Mouse (Mus musculus): ENCODE results near the gene Pth2. TPM values are rescaled to one million over a fixed set of nuclear protein-coding genes. Genes with fewer than 3 reads are reported as not detected.

The Pth2 gene
- polyA plus RNA-seq, 1 experiment: not detected

DNA sequence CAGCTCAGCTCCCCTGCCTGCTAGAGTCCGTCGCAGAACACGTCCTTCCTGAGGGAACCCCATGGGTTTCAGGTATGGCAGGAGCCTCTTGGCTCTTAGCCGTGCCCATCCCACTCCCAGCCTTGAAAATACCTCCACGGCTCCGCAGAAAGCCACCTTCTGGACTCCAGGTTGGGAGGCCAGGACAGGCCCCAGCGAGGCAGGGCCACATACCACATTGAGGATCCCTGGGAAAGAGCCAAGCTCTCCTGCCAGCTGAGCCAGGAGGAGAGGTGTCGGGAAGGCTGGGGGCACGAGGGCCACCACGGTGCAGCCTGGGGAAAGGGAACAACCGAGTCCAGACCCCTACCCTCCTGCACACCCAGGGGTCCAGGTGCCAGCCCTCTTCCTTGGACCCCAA is 33.5 kb upstream of the Pth2 start:
- Histone ChIP-seq H3K27me3 (ENCODE audit: control insufficient read depth, insufficient read depth, insufficient read length) (no peaks in the 10 kb centered on the region), H3K4me2 (ENCODE audit: low read depth) (no peak overlapping the region), H3K36me3 (ENCODE audit: control insufficient read depth, insufficient read depth) (peaks cover 4% of the 10 kb centered on the region), H3K4me3 (no peak overlapping the region), H3ac (ENCODE audit: control insufficient read depth, insufficient read length) (no peak overlapping the region), H3K79me2 (ENCODE audit: control insufficient read depth, insufficient read depth) (no peaks in the 10 kb centered on the region)
- TF ChIP-seq SRF (IDR thresholded peaks at IDR 0.05; ENCODE audit: control insufficient read depth, insufficient read length, low read depth) (no peak), MAX (IDR thresholded peaks at IDR 0.05; ENCODE audit: low read depth) (no peak), MYOD1 (IDR thresholded peaks at IDR 0.05; ENCODE audit: control insufficient read depth in 1 of 3, insufficient read length in 2 of 3, low read depth in 2 of 3) (no peak), POLR2A (IDR thresholded peaks at IDR 0.05; ENCODE audit: insufficient read length, low read depth) (no peak)

- Histone ChIP-seq H3ac (ENCODE audit: control insufficient read depth, insufficient read length) (no peak overlapping the region), H3K4me2 (ENCODE audit: low read depth) (no peak overlapping the region), H3K36me3 (ENCODE audit: control insufficient read depth, insufficient read depth) (peaks cover 4% of the 10 kb centered on the region), H3K4me3 (no peak overlapping the region), H3K79me2 (ENCODE audit: control insufficient read depth, insufficient read depth) (no peaks in the 10 kb centered on the region), H3K27me3 (ENCODE audit: control insufficient read depth, insufficient read depth, insufficient read length) (no peaks in the 10 kb centered on the region)
- no peak for TF ChIP-seq TCF3 (IDR thresholded peaks at IDR 0.05; ENCODE audit: insufficient read length, low read depth)
- TF ChIP-seq TCF12 (IDR thresholded peaks at IDR 0.05; ENCODE audit: insufficient read depth, poor library complexity, severe bottlenecking): no peak
- TF ChIP-seq POLR2A (IDR thresholded peaks at IDR 0.05; ENCODE audit: insufficient read length, low read depth): no peak
- no peak for TF ChIP-seq USF1 (IDR thresholded peaks at IDR 0.05; ENCODE audit: low read depth)
- no peak for TF ChIP-seq MAX (IDR thresholded peaks at IDR 0.05; ENCODE audit: low read depth)
- no peak for TF ChIP-seq CEBPB (IDR thresholded peaks at IDR 0.05; ENCODE audit: insufficient read depth, poor library complexity, severe bottlenecking)
- TF ChIP-seq E2F4 (IDR thresholded peaks at IDR 0.05; ENCODE audit: insufficient read depth): no peak
- no peak for TF ChIP-seq POLR2AphosphoS2 (IDR thresholded peaks at IDR 0.05; ENCODE audit: insufficient read length, low read depth)
- TF ChIP-seq REST (IDR thresholded peaks at IDR 0.05; ENCODE audit: insufficient read depth, insufficient read length): no peak
- TF ChIP-seq SRF (IDR thresholded peaks at IDR 0.05; ENCODE audit: control insufficient read depth, insufficient read length, low read depth): no peak
- no peak for TF ChIP-seq MYOD1 (IDR thresholded peaks at IDR 0.05; ENCODE audit: control insufficient read depth in 1 of 3, insufficient read length in 2 of 3, low read depth in 2 of 3)
- no peak for TF ChIP-seq MYOG (IDR thresholded peaks at IDR 0.05; ENCODE audit: control insufficient read depth in 1 of 3, insufficient read depth in 1 of 3, insufficient read length in 2 of 3, low read depth in 2 of 3)
Measured at GRCm38 (mm10) chr7:45147899-45148298, 32.9 kb upstream of the Pth2 start.

- Histone ChIP-seq H3K27me3 (ENCODE audit: control insufficient read depth, insufficient read depth, insufficient read length) (no peaks in the 10 kb centered on the region), H3K36me3 (ENCODE audit: control insufficient read depth, insufficient read depth) (peaks cover 4% of the 10 kb centered on the region)
- TF ChIP-seq TCF3 (IDR thresholded peaks at IDR 0.05; ENCODE audit: insufficient read length, low read depth) (no peak), SRF (IDR thresholded peaks at IDR 0.05; ENCODE audit: control insufficient read depth, insufficient read length, low read depth) (no peak), MYOD1 (IDR thresholded peaks at IDR 0.05; ENCODE audit: control insufficient read depth in 1 of 3, insufficient read length in 2 of 3, low read depth in 2 of 3) (no peak), USF1 (IDR thresholded peaks at IDR 0.05; ENCODE audit: low read depth) (no peak)
Measured at GRCm38 (mm10) chr7:45148534-45149098, 32.2 kb upstream of the Pth2 start.

GRCm38 (mm10) chr7:45149545-45149944 is 31.2 kb upstream of the Pth2 start:
- Histone ChIP-seq H3K79me2 (ENCODE audit: control insufficient read depth, insufficient read depth) (peaks cover 3% of the 10 kb centered on the region), H3K4me3 (no peak overlapping the region), H3ac (ENCODE audit: control insufficient read depth, insufficient read length) (no peak overlapping the region), H3K36me3 (ENCODE audit: control insufficient read depth, insufficient read depth) (no peaks in the 10 kb centered on the region), H3K27me3 (ENCODE audit: control insufficient read depth, insufficient read depth, insufficient read length) (no peaks in the 10 kb centered on the region), H3K4me2 (ENCODE audit: low read depth) (no peak overlapping the region)
- TF ChIP-seq E2F4 (IDR thresholded peaks at IDR 0.05; ENCODE audit: insufficient read depth) (no peak), TCF3 (IDR thresholded peaks at IDR 0.05; ENCODE audit: insufficient read length, low read depth) (no peak), TCF12 (IDR thresholded peaks at IDR 0.05; ENCODE audit: insufficient read depth, poor library complexity, severe bottlenecking) (no peak), POLR2AphosphoS2 (IDR thresholded peaks at IDR 0.05; ENCODE audit: insufficient read length, low read depth) (no peak), POLR2A (IDR thresholded peaks at IDR 0.05; ENCODE audit: insufficient read length, low read depth) (no peak)

More at GRCm38 (mm10) chr7:45148534-45149098, 32.2 kb upstream of the Pth2 start:
- Histone ChIP-seq H3K79me2 (ENCODE audit: control insufficient read depth, insufficient read depth) (peaks cover 3% of the 10 kb centered on the region), H3ac (ENCODE audit: control insufficient read depth, insufficient read length) (no peak overlapping the region), H3K4me2 (ENCODE audit: low read depth) (no peak overlapping the region), H3K4me3 (no peak overlapping the region)

GRCm38 (mm10) chr7:45150321-45150720 is 30.5 kb upstream of the Pth2 start:
- Histone ChIP-seq H3K36me3 (ENCODE audit: control insufficient read depth, insufficient read depth) (no peaks in the 10 kb centered on the region), H3K27me3 (ENCODE audit: control insufficient read depth, insufficient read depth, insufficient read length) (no peaks in the 10 kb centered on the region), H3ac (ENCODE audit: control insufficient read depth, insufficient read length) (no peak overlapping the region), H3K4me2 (ENCODE audit: low read depth) (no peak overlapping the region), H3K4me3 (no peak overlapping the region), H3K79me2 (ENCODE audit: control insufficient read depth, insufficient read depth) (peaks cover 3% of the 10 kb centered on the region)
- no peak for TF ChIP-seq POLR2A (IDR thresholded peaks at IDR 0.05; ENCODE audit: insufficient read length, low read depth)
- no peak for TF ChIP-seq MYOG (IDR thresholded peaks at IDR 0.05; ENCODE audit: control insufficient read depth in 1 of 3, insufficient read depth in 1 of 3, insufficient read length in 2 of 3, low read depth in 2 of 3)
- TF ChIP-seq CEBPB (IDR thresholded peaks at IDR 0.05; ENCODE audit: insufficient read depth, poor library complexity, severe bottlenecking): no peak
- no peak for TF ChIP-seq SRF (IDR thresholded peaks at IDR 0.05; ENCODE audit: control insufficient read depth, insufficient read length, low read depth)
- no peak for TF ChIP-seq MAX (IDR thresholded peaks at IDR 0.05; ENCODE audit: low read depth)
- no peak for TF ChIP-seq TCF12 (IDR thresholded peaks at IDR 0.05; ENCODE audit: insufficient read depth, poor library complexity, severe bottlenecking)
- TF ChIP-seq POLR2AphosphoS2 (IDR thresholded peaks at IDR 0.05; ENCODE audit: insufficient read length, low read depth): no peak
- TF ChIP-seq USF1 (IDR thresholded peaks at IDR 0.05; ENCODE audit: low read depth): no peak
- TF ChIP-seq TCF3 (IDR thresholded peaks at IDR 0.05; ENCODE audit: insufficient read length, low read depth): no peak
- TF ChIP-seq REST (IDR thresholded peaks at IDR 0.05; ENCODE audit: insufficient read depth, insufficient read length): no peak
- no peak for TF ChIP-seq MYOD1 (IDR thresholded peaks at IDR 0.05; ENCODE audit: control insufficient read depth in 1 of 3, insufficient read length in 2 of 3, low read depth in 2 of 3)
- no peak for TF ChIP-seq E2F4 (IDR thresholded peaks at IDR 0.05; ENCODE audit: insufficient read depth)

All from myocyte (in vitro differentiated cells).